Mouse (Mus musculus) liver, embryonic 18 days (tissue): ENCODE results near the gene Zfp949. TPM values are rescaled to one million over a fixed set of nuclear protein-coding genes. Genes with fewer than 3 reads are reported as not detected.

Source experiments
- polyA plus RNA-seq: library from polyadenylated mRNA; depleted of rRNA; stranded (reverse); fragments of >200 nt; gene quantifications from 2 replicates; pipeline ENCODE4 v1.2.3, GENCODE M21; 2012; rRNA removed

Gene Zfp949
- polyA plus RNA-seq: 4.9 and 5.0 TPM in 2 replicates

DNA sequence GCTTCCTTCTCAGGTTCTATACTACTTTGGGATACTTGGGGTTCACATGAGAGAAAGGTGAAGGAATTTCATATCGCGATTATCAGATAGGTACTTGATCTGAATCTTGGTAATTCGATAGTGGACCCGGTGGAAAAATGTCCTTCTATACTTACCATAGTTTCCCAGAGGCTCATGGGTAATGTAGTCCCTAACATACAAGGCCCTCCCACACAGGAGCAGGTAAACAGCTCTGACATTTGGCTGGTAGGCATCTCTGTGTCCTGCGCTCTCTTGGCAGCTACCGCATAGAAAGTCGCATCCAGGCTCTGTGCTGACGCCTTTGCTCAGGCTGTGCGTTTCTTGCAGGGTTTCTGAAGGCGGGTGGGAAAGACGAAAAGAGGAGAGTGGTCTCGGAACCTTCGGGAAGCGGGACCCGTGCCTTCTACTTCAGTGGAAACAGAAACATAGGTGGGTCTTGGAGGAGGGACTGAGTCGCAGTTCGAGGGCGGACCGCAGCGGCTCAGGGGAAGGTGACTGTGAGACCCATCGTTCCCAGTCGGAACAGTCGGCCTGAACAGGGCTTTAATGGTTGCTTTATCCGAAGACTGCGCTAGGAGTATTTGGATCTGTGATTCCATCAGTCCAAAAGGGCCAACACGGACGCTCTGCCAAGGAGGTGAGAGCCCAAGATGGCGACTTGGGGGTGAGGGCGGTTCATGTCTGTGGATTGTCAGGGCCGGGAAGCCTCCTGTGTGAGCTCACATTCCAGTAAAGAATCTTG is at the start of gene Zfp949:
TSS of gene Zfp949 (plus strand) at position 170 of the 763 bp plus-strand sequence.

DNA sequence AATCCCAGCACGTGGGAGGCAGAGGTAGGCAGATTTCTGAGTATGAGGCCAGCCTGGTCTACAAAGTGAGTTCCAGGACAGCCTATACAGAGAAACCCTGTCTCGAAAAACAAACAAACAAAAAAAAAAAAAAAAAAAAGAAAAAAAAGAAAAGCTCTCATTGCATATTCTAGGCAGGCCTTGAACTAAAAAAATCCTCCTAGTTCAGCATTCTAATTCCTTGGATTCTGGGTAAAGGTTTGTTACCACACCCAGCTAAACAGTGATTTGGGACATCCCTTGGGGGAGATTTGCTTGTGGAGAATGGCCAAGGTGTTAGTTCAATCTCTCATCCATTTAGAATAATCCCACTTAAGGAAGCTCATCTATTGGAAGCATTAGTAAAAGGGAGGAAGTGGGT is 32.8 kb downstream of the Zfp949 start, which contains the start of gene Trim43a:
TSS of gene Trim43a (plus strand) at position 301 of the 400 bp plus-strand sequence.

Other genes starting within 250 kb of the Zfp949 start
- gene Nt5e, start 220.8 kb upstream of the Zfp949 start, polyA plus RNA-seq: 11.8 and 13.2 TPM in 2 replicates
- gene Snx14, start 109.1 kb upstream of the Zfp949 start, polyA plus RNA-seq: 11.2 and 12.1 TPM in 2 replicates
- gene Gm20537, start 91.4 kb upstream of the Zfp949 start, polyA plus RNA-seq: 0.17 TPM in 1 of 2 replicates, not detected in the other
- gene Syncrip, start 65.4 kb upstream of the Zfp949 start, polyA plus RNA-seq: 9.9 and 10.4 TPM in 2 replicates
- gene Trim43a, start 32.9 kb downstream of the Zfp949 start, polyA plus RNA-seq: 0.04 and 0.06 TPM in 2 replicates
- gene Mthfsl, start 172.3 kb downstream of the Zfp949 start, polyA plus RNA-seq: 28.7 and 29.1 TPM in 2 replicates
- gene Bcl2a1d, start 183.9 kb downstream of the Zfp949 start, polyA plus RNA-seq: 0.20 and 0.31 TPM in 2 replicates